Mouse (Mus musculus): ENCODE results near the gene Hdlbp. TPM values are rescaled to one million over a fixed set of nuclear protein-coding genes. Genes with fewer than 3 reads are reported as not detected.

Hdlbp gene
- total and polyA plus RNA-seq, 2 experiments from 2014 or later: 69.4 to 78.3 TPM

DNA sequence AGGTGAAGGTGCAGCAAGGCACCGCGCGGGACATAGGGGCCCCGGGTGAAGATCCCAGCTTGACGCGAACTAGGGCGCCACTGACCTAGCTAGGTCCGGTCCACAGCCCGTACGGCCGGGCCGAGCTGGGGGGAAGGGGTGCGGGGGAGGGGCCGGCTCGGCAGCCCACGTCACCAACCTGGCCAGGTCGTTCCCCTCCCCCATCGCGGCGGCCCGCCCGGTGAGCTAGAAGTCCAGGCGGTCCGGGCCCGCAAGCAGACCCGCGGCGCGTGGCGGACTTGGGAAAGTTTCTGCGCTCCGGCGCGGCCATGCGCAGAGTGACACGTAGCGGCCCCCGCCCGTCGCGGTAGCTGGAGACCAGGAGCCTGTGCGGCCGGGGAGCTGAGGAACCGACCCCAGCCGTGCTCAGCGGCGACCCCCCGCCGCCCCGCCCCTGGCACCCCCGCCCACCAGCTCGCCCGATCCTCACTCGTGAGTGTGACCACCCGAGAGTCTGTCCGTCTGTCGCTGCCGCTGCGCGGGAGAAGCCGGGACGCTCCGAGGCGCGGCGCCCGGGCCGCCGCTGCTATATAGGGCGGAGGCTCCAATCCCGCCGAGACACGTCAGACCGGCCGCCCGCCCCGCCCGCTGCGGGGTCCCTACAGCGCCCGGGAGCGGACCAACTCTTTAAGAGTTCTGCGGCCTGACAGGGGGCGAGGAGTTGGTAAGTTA is 33.3 kb downstream of the Hdlbp start:
- no peaks in the 10 kb centered on the region for H3K27me3 ChIP-seq (ENCODE audit: insufficient read depth, low read length)
- H3K27ac ChIP-seq (ENCODE audit: low read depth, low read length): peak overlapping the region; percentile 50
- peak; percentile 59 for DNase-seq
- peak overlapping the region; percentile 98 for H3K4me2 ChIP-seq (ENCODE audit: low read depth)
- peak overlapping the region; percentile 59 for H3K4me3 ChIP-seq (ENCODE audit: low read depth, low read length)
- ATAC-seq: peak; percentile 93
- H3K36me3 ChIP-seq (ENCODE audit: insufficient read depth): no peaks in the 10 kb centered on the region
- peak overlapping the region; percentile 62 for H3K9ac ChIP-seq
- TF ChIP-seq CTCF (IDR thresholded peaks at IDR 0.05; ENCODE audit: low read depth): no peak
- WGBS: under 1% methylated on average over 73 of the region's 84 CpGs
- H3K4me1 ChIP-seq (ENCODE audit: insufficient read depth): no peaks in the 10 kb centered on the region; the same call in 1 of the 2 replicates
- no peaks in the 10 kb centered on the region for H3K9me3 ChIP-seq (ENCODE audit: low read length)

DNA sequence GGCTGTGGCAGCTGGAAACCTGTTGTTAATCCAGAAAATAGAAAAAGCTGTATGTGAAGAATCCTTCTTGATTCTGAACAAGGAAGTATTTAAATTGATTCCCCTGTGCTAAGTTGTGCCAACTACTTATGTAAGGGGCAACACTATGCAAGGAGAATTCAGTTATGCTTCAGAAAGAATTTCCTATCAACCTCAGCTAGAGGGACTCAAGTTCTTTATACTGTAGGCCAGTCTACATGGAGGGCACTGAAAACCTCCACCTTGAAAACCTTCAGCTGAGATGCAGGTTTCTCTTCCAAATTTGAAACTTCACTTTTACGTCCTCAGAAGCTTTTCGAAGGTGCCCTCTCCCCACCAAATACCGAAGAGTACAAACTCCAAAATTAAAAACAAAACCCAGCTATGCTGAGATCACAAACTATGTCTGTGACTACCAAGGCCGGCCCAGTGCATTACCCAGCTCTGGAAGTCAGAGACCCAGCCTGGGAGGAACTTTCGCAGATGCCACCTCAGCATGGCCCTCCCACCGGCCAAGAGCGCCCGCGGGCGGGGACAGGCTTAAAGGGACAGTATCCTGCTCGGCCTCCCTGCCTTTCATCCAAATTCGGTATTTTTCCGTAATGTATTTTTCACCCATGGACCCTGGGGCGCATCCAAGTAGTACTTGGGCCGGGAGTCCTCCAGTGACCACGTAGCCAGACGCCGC is 34.1 kb downstream of the Hdlbp start:
- Histone ChIP-seq H3K27me3 (ENCODE audit: insufficient read depth, low read length) (no peaks in the 10 kb centered on the region), H3K9me3 (ENCODE audit: low read length) (no peaks in the 10 kb centered on the region), H3K36me3 (ENCODE audit: insufficient read depth) (no peaks in the 10 kb centered on the region), H3K27ac (ENCODE audit: low read depth, low read length) (peak overlapping the region; percentile 50; the same call in 1 of the 2 replicates), H3K9ac (peak overlapping the region; percentile 62), H3K4me2 (ENCODE audit: low read depth) (peak overlapping the region; percentile 98), H3K4me1 (ENCODE audit: insufficient read depth) (no peaks in the 10 kb centered on the region; the same call in 1 of the 2 replicates), H3K4me3 (ENCODE audit: low read depth, low read length) (peak overlapping the region; percentile 59)
- 7% methylated on average over 18 of the region's 18 CpGs for WGBS
- ATAC-seq (peak; percentile 80), DNase-seq (peak; percentile 26)
- 0 out of 2 replicates have a peak, but pooled peaks have one; percentile 9 for TF ChIP-seq CTCF (IDR thresholded peaks at IDR 0.05; ENCODE audit: low read depth)

DNA sequence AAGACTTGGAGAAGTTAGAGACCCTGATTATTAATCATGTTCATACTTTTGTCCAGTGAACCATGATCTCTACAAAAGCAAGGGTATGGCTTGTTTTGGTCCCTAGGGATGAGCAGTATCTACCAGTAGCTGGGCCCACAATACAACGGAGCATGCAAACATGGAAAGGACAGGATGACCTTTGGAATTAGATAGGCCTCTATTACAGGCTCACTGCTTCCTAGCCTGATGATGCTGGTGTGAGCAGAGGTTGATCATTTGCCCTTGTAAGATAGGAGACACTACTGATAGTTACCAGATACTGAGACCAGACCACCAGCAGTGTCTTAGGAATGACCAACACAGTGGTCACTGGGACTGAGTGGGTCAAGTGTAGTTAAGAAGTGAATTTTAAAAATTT is 39.3 kb downstream of the Hdlbp start:
- WGBS: 93% methylated on average over 1 of the region's 1 CpGs

DNA sequence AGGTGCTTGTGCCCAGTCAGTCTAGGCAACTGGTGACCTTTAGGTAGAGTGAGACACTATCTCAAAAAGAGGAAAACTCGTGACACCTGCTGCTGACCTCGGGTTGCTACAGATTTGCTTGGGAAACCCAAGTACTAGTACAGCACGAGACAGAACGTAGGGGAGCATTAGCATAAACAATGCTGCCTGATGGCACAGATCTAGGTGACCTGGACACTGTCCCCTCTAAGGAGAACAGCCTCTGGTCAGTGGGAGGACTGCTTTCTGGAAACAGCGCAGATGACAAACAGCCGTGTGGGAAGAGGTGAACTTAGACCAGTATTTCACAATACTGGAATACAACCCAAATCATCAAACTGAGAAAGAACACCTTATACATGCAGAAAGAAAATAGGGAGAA is 46.5 kb downstream of the Hdlbp start:
- Histone ChIP-seq H3K27me3 (ENCODE audit: insufficient read depth, low read length) (no peaks in the 10 kb centered on the region), H3K4me2 (ENCODE audit: low read depth) (no peak overlapping the region), H3K4me3 (ENCODE audit: low read depth, low read length) (no peak overlapping the region), H3K27ac (ENCODE audit: low read depth, low read length) (no peak overlapping the region), H3K36me3 (ENCODE audit: insufficient read depth) (peaks cover 38% of the 10 kb centered on the region), H3K9ac (no peak overlapping the region), H3K9me3 (ENCODE audit: low read length) (no peaks in the 10 kb centered on the region), H3K4me1 (ENCODE audit: insufficient read depth) (no peaks in the 10 kb centered on the region)
- TF ChIP-seq CTCF (IDR thresholded peaks at IDR 0.05; ENCODE audit: low read depth): no peak
- 90% methylated on average over 6 of the region's 6 CpGs for WGBS
- no peak for ATAC-seq
- DNase-seq: no peak

More for the DNA sequence above, 39.3 kb downstream of the Hdlbp start:
- Histone ChIP-seq H3K9me3 (ENCODE audit: low read length) (no peaks in the 10 kb centered on the region), H3K27ac (ENCODE audit: low read depth, low read length) (no peak overlapping the region), H3K27me3 (ENCODE audit: insufficient read depth, low read length) (no peaks in the 10 kb centered on the region), H3K36me3 (ENCODE audit: insufficient read depth) (peaks cover 19% of the 10 kb centered on the region), H3K4me3 (ENCODE audit: low read depth, low read length) (no peak overlapping the region), H3K4me1 (ENCODE audit: insufficient read depth) (no peaks in the 10 kb centered on the region), H3K4me2 (ENCODE audit: low read depth) (no peak overlapping the region), H3K9ac (no peak overlapping the region)
- no peak for DNase-seq
- ATAC-seq: no peak
- no peak for TF ChIP-seq CTCF (IDR thresholded peaks at IDR 0.05; ENCODE audit: low read depth)

GRCm38 (mm10) chr1:93403403-93403802 is 75.2 kb downstream of the Hdlbp start:
- no peaks in the 10 kb centered on the region for H3K27me3 ChIP-seq (ENCODE audit: insufficient read depth, low read length)
- no peak overlapping the region for H3K4me3 ChIP-seq (ENCODE audit: low read depth, low read length)
- no peak overlapping the region for H3K9ac ChIP-seq
- H3K9me3 ChIP-seq (ENCODE audit: low read length): no peaks in the 10 kb centered on the region
- DNase-seq: no peak
- WGBS: 90% methylated on average over 4 of the region's 4 CpGs
- H3K4me2 ChIP-seq (ENCODE audit: low read depth): no peak overlapping the region
- no peak for ATAC-seq
- no peak overlapping the region for H3K27ac ChIP-seq (ENCODE audit: low read depth, low read length)
- H3K36me3 ChIP-seq (ENCODE audit: insufficient read depth): peaks cover 16% of the 10 kb centered on the region
- TF ChIP-seq CTCF (IDR thresholded peaks at IDR 0.05; ENCODE audit: low read depth): no peak
- H3K4me1 ChIP-seq (ENCODE audit: insufficient read depth): no peaks in the 10 kb centered on the region

DNA sequence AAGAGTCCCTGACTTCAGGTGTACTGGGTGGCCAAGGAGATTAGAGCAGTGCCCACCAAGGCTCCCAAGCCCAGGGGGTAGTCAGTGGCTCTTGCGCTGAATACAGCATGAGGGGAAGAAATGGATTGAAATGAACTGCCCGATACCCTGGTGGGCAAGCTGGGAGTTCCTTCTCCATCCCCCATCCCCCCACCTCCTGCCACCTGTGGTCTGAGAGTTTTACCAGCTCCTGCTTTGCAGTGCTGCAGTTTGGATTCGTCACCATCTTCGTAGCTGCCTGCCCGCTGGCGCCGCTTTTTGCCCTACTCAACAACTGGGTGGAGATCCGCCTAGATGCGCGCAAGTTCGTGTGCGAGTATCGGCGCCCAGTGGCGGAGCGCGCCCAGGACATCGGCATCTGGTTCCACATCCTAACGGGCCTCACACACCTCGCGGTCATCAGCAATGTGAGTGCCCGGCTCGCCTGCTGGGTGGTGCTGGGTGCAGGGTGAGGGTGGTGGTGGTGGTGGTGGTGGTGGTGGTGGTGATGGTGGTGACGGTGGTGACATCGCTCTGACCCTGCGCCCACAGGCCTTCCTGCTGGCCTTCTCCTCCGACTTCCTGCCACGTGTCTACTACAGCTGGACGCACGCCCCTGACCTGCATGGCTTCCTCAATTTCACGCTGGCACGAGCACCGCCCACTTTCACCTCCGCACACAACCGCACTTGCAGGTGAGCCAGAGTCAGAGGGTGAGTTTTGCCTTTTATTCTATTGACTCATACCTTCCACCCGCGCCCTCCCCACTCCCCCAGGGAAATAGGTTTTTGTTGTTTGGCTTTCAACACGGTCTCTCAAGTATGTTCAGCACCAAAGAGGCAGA is 77.2 kb downstream of the Hdlbp start:
- no peaks in the 10 kb centered on the region for H3K36me3 ChIP-seq (ENCODE audit: insufficient read depth)
- H3K27me3 ChIP-seq (ENCODE audit: insufficient read depth, low read length): no peaks in the 10 kb centered on the region
- ATAC-seq (no peak), DNase-seq (no peak)
- H3K27ac ChIP-seq (ENCODE audit: low read depth, low read length): no peak overlapping the region
- no peak overlapping the region for H3K9ac ChIP-seq
- H3K4me2 ChIP-seq (ENCODE audit: low read depth): peak overlapping the region; percentile 32
- WGBS: 28% methylated on average over 38 of the region's 38 CpGs
- H3K4me1 ChIP-seq (ENCODE audit: insufficient read depth): no peaks in the 10 kb centered on the region
- no peaks in the 10 kb centered on the region for H3K9me3 ChIP-seq (ENCODE audit: low read length)
- no peak for TF ChIP-seq CTCF (IDR thresholded peaks at IDR 0.05; ENCODE audit: low read depth)
- H3K4me3 ChIP-seq (ENCODE audit: low read depth, low read length): no peak overlapping the region
